Mouse (Mus musculus): ENCODE measurements around the gene Cdyl. TPM values are rescaled to one million over a fixed set of nuclear protein-coding genes. Genes with fewer than 3 reads are reported as not detected.

Gene Cdyl
- polyA plus RNA-seq, 1 experiment from 2014 or later, result 17.6 TPM

- ATAC-seq (replicated peaks; ENCODE audit: low FRiP score), result no peak
- Histone ChIP-seq H3K9me3 (ENCODE audit: control insufficient read depth, low read length) (no peaks in the 10 kb centered on the region), H3K27me3 (replicated peaks; ENCODE audit: control insufficient read depth, insufficient read depth, low read length) (no peaks in the 10 kb centered on the region), H3K36me3 (ENCODE audit: control insufficient read depth, insufficient read depth, low read length) (no peaks in the 10 kb centered on the region), H3K4me1 (replicated peaks; ENCODE audit: control insufficient read depth, insufficient read depth, low read length) (peaks cover 17% of the 10 kb centered on the region; the same call in 1 of the 2 replicates), H3K27ac (ENCODE audit: low read depth, low read length) (no peak overlapping the region), H3K4me2 (no peak overlapping the region), H3K9ac (ENCODE audit: low read depth, low read length) (no peak overlapping the region), H3K4me3 (ENCODE audit: low read depth, low read length) (no peak overlapping the region)
- no peak for DNase-seq (ENCODE audit: low spot score)
- WGBS, result 94% methylated on average over 7 of the region's 7 CpGs
These were observed 116.5 kb downstream of the Cdyl start for GRCm38 (mm10) chr13:35776123-35776522.

GRCm38 (mm10) chr13:35780714-35781113 lies 121.1 kb downstream of the Cdyl start:
- WGBS, result 68% methylated on average over 3 of the region's 3 CpGs
- no peak overlapping the region for H3K27ac ChIP-seq (ENCODE audit: low read depth, low read length)
- H3K4me2 ChIP-seq, result no peak overlapping the region
- H3K9ac ChIP-seq (ENCODE audit: low read depth, low read length), result no peak overlapping the region
- no peak overlapping the region for H3K4me3 ChIP-seq (ENCODE audit: low read depth, low read length)
- no peaks in the 10 kb centered on the region for H3K36me3 ChIP-seq (ENCODE audit: control insufficient read depth, insufficient read depth, low read length)
- no peaks in the 10 kb centered on the region for H3K9me3 ChIP-seq (ENCODE audit: control insufficient read depth, low read length)
- H3K27me3 ChIP-seq (replicated peaks; ENCODE audit: control insufficient read depth, insufficient read depth, low read length), result no peaks in the 10 kb centered on the region
- no peak for ATAC-seq (replicated peaks; ENCODE audit: low FRiP score)
- peaks cover 32% of the 10 kb centered on the region for H3K4me1 ChIP-seq (replicated peaks; ENCODE audit: control insufficient read depth, insufficient read depth, low read length)
- DNase-seq (ENCODE audit: low spot score), result no peak

GRCm38 (mm10) chr13:35781755-35782154 lies 122.1 kb downstream of the Cdyl start:
- 87% methylated on average over 3 of the region's 3 CpGs for WGBS
- Histone ChIP-seq H3K4me3 (ENCODE audit: low read depth, low read length) (no peak overlapping the region), H3K27ac (ENCODE audit: low read depth, low read length) (no peak overlapping the region), H3K4me1 (replicated peaks; ENCODE audit: control insufficient read depth, insufficient read depth, low read length) (peaks cover 41% of the 10 kb centered on the region), H3K27me3 (replicated peaks; ENCODE audit: control insufficient read depth, insufficient read depth, low read length) (no peaks in the 10 kb centered on the region), H3K9ac (ENCODE audit: low read depth, low read length) (no peak overlapping the region), H3K4me2 (no peak overlapping the region), H3K36me3 (ENCODE audit: control insufficient read depth, insufficient read depth, low read length) (no peaks in the 10 kb centered on the region), H3K9me3 (ENCODE audit: control insufficient read depth, low read length) (no peaks in the 10 kb centered on the region)
- ATAC-seq (replicated peaks; ENCODE audit: low FRiP score) (no peak), DNase-seq (ENCODE audit: low spot score) (no peak)

- DNase-seq (ENCODE audit: low spot score) (no peak), ATAC-seq (replicated peaks; ENCODE audit: low FRiP score) (peak; percentile 60)
- Histone ChIP-seq H3K4me1 (replicated peaks; ENCODE audit: control insufficient read depth, insufficient read depth, low read length) (peaks cover 37% of the 10 kb centered on the region), H3K4me2 (no peak overlapping the region; the same call in 1 of the 2 replicates), H3K9ac (ENCODE audit: low read depth, low read length) (no peak overlapping the region), H3K36me3 (ENCODE audit: control insufficient read depth, insufficient read depth, low read length) (no peaks in the 10 kb centered on the region), H3K9me3 (ENCODE audit: control insufficient read depth, low read length) (no peaks in the 10 kb centered on the region), H3K4me3 (ENCODE audit: low read depth, low read length) (no peak overlapping the region), H3K27ac (ENCODE audit: low read depth, low read length) (no peak overlapping the region), H3K27me3 (replicated peaks; ENCODE audit: control insufficient read depth, insufficient read depth, low read length) (no peaks in the 10 kb centered on the region)
- 72% methylated on average over 2 of the region's 2 CpGs for WGBS
These were observed 123.3 kb downstream of the Cdyl start for GRCm38 (mm10) chr13:35782949-35783348.

- Histone ChIP-seq H3K4me2 (no peak overlapping the region), H3K27ac (ENCODE audit: low read depth, low read length) (no peak overlapping the region), H3K4me1 (replicated peaks; ENCODE audit: control insufficient read depth, insufficient read depth, low read length) (peaks cover 37% of the 10 kb centered on the region), H3K9me3 (ENCODE audit: control insufficient read depth, low read length) (no peaks in the 10 kb centered on the region), H3K36me3 (ENCODE audit: control insufficient read depth, insufficient read depth, low read length) (no peaks in the 10 kb centered on the region), H3K4me3 (ENCODE audit: low read depth, low read length) (no peak overlapping the region), H3K9ac (ENCODE audit: low read depth, low read length) (no peak overlapping the region), H3K27me3 (replicated peaks; ENCODE audit: control insufficient read depth, insufficient read depth, low read length) (no peaks in the 10 kb centered on the region)
- no peak for DNase-seq (ENCODE audit: low spot score)
- WGBS, result 60% methylated on average over 6 of the region's 6 CpGs
- ATAC-seq (replicated peaks; ENCODE audit: low FRiP score), result no peak
These were observed 123.9 kb downstream of the Cdyl start for GRCm38 (mm10) chr13:35783576-35783975.

- 84% methylated on average over 4 of the region's 4 CpGs for WGBS
These were observed 124.6 kb downstream of the Cdyl start for GRCm38 (mm10) chr13:35784281-35784680.

GRCm38 (mm10) chr13:35785330-35785939 lies 125.8 kb downstream of the Cdyl start:
- DNase-seq (ENCODE audit: low spot score) (no peak), ATAC-seq (replicated peaks; ENCODE audit: low FRiP score) (no peak)
- Histone ChIP-seq H3K9me3 (ENCODE audit: control insufficient read depth, low read length) (no peaks in the 10 kb centered on the region), H3K4me1 (replicated peaks; ENCODE audit: control insufficient read depth, insufficient read depth, low read length) (peaks cover 39% of the 10 kb centered on the region), H3K27me3 (replicated peaks; ENCODE audit: control insufficient read depth, insufficient read depth, low read length) (no peaks in the 10 kb centered on the region), H3K36me3 (ENCODE audit: control insufficient read depth, insufficient read depth, low read length) (no peaks in the 10 kb centered on the region), H3K4me2 (no peak overlapping the region), H3K27ac (ENCODE audit: low read depth, low read length) (no peak overlapping the region), H3K4me3 (ENCODE audit: low read depth, low read length) (no peak overlapping the region), H3K9ac (ENCODE audit: low read depth, low read length) (no peak overlapping the region)
- 84% methylated on average over 5 of the region's 5 CpGs for WGBS

More at GRCm38 (mm10) chr13:35784281-35784680, 124.6 kb downstream of the Cdyl start:
- DNase-seq (ENCODE audit: low spot score) (no peak), ATAC-seq (replicated peaks; ENCODE audit: low FRiP score) (no peak)
- Histone ChIP-seq H3K4me1 (replicated peaks; ENCODE audit: control insufficient read depth, insufficient read depth, low read length) (peaks cover 37% of the 10 kb centered on the region), H3K9me3 (ENCODE audit: control insufficient read depth, low read length) (no peaks in the 10 kb centered on the region), H3K4me2 (no peak overlapping the region), H3K27me3 (replicated peaks; ENCODE audit: control insufficient read depth, insufficient read depth, low read length) (no peaks in the 10 kb centered on the region), H3K9ac (ENCODE audit: low read depth, low read length) (no peak overlapping the region), H3K4me3 (ENCODE audit: low read depth, low read length) (no peak overlapping the region), H3K27ac (ENCODE audit: low read depth, low read length) (no peak overlapping the region), H3K36me3 (ENCODE audit: control insufficient read depth, insufficient read depth, low read length) (no peaks in the 10 kb centered on the region)

GRCm38 (mm10) chr13:35786726-35787399 lies 127.2 kb downstream of the Cdyl start:
- Histone ChIP-seq H3K4me2 (peak overlapping the region; percentile 24), H3K9ac (ENCODE audit: low read depth, low read length) (no peak overlapping the region), H3K4me1 (replicated peaks; ENCODE audit: control insufficient read depth, insufficient read depth, low read length) (peaks cover 45% of the 10 kb centered on the region), H3K27ac (ENCODE audit: low read depth, low read length) (peak overlapping the region; percentile 35; the same call in 1 of the 2 replicates), H3K36me3 (ENCODE audit: control insufficient read depth, insufficient read depth, low read length) (no peaks in the 10 kb centered on the region), H3K27me3 (replicated peaks; ENCODE audit: control insufficient read depth, insufficient read depth, low read length) (no peaks in the 10 kb centered on the region), H3K9me3 (ENCODE audit: control insufficient read depth, low read length) (no peaks in the 10 kb centered on the region), H3K4me3 (ENCODE audit: low read depth, low read length) (no peak overlapping the region)
- WGBS, result 76% methylated on average over 6 of the region's 6 CpGs
- ATAC-seq (replicated peaks; ENCODE audit: low FRiP score), result peak; percentile 77
- no peak for DNase-seq (ENCODE audit: low spot score)

GRCm38 (mm10) chr13:35789577-35789976 lies 129.9 kb downstream of the Cdyl start:
- H3K4me3 ChIP-seq (ENCODE audit: low read depth, low read length), result no peak overlapping the region
- no peaks in the 10 kb centered on the region for H3K27me3 ChIP-seq (replicated peaks; ENCODE audit: control insufficient read depth, insufficient read depth, low read length)
- peaks cover 43% of the 10 kb centered on the region for H3K4me1 ChIP-seq (replicated peaks; ENCODE audit: control insufficient read depth, insufficient read depth, low read length)
- H3K9ac ChIP-seq (ENCODE audit: low read depth, low read length), result no peak overlapping the region
- H3K9me3 ChIP-seq (ENCODE audit: control insufficient read depth, low read length), result no peaks in the 10 kb centered on the region
- H3K4me2 ChIP-seq, result no peak overlapping the region
- ATAC-seq (replicated peaks; ENCODE audit: low FRiP score) (no peak), DNase-seq (ENCODE audit: low spot score) (no peak)
- no peaks in the 10 kb centered on the region for H3K36me3 ChIP-seq (ENCODE audit: control insufficient read depth, insufficient read depth, low read length)
- 90% methylated on average over 4 of the region's 4 CpGs for WGBS
- no peak overlapping the region for H3K27ac ChIP-seq (ENCODE audit: low read depth, low read length)

Measured in liver, embryonic 11.5 days (tissue).